Mouse (Mus musculus): ENCODE data around the gene Uri1. TPM values are rescaled to one million over a fixed set of nuclear protein-coding genes. Genes with fewer than 3 reads are reported as not detected.

The Uri1 gene
- total RNA-seq, 2 experiments from 2014 or later: 35.3 to 41.8 TPM

DNA sequence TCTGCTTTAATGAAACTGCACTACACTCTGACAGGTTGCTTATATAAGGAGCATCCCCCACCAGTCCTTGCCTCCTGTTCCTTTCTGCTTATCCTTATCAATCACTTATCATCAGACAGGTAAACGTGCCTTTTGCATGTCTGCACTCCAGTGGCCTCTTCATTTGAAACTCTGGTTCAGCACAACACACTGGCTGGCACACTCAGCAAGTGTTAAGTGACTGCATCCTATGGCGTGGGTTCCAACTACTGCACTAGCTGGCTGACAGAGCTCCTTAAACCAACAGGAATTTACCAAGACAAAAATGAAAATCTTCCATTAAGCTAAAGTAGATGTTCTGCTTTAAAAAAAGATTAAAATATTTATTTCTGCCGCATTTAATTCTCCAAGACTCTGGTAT lies 9.4 kb downstream of the Uri1 start:
- no peak for DNase-seq

DNA sequence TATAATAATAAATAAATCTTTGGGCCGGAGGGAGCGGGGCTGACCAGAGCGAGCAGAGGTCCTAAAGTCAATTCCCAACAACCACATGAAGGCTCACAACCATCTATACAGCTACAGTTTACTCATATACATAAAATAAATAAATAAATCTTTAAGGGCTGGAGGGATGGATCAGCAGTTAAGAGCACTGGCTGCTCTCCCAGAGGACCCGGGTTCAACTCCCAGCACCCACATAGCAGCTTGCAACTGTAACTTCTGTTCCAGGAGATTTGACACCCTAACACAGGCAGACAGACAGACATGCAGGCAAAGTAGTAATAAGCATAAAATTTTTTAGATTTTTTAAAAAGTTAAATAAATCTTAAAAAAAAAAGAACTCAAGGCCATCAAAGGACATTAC lies 10.5 kb downstream of the Uri1 start:
- no peak for DNase-seq

DNA sequence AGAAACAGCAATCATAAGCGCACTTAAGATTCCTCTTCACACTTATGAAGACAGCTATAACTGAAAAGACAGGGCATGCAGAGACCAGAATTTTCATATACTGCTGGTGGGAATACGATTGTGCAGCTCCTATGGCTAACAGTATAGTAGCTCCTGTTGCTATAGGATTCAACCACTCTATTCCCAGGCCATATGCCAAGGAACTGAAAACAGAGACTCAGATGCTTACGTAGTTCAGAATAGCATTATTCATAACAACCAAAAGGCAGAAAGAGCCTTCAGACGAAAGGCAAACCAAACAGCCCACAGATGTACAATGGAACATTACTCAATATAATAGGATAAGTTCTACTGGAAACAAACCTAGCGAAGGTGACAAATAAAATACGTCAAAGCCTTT lies 15.0 kb downstream of the Uri1 start:
- DNase-seq: no peak

DNA sequence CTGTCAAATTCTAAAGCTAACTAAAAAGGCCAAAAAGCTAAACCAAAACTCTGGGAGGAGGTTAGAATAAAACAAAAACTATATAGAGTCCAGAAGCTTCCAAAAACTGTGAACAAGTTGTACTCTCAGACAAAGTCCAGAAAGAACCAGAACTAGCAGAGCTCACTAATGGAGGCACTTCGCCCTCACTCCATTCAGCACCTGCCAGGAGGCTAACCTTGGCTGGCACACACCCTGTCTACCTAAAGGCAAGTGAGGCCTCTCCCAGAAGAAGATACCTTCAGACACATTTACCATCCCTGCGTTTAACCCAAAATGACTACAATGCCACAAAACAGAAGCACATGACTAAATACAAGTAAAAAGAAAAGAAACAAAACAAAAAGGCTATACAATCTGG lies 20.9 kb downstream of the Uri1 start:
- DNase-seq: no peak

DNA sequence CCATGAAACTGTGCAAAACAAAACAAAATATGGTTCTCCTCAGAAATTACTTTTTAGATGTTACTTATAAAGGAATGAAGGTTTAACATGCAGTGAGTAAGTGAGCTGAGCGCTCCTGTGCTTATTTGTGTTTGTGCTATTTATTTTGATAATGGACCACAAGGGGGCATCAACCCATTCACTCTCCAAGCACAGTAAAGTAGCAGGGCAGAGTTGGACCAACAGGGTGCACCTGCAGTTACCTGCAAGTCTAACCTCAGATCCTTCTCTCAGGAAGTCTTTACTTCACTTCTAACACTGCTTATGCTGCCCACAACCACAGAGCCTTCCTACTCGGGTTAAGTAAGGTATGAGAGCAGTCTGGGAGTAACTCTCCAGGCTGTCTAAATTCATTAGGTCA lies 23.7 kb downstream of the Uri1 start:
- DNase-seq: no peak

DNA sequence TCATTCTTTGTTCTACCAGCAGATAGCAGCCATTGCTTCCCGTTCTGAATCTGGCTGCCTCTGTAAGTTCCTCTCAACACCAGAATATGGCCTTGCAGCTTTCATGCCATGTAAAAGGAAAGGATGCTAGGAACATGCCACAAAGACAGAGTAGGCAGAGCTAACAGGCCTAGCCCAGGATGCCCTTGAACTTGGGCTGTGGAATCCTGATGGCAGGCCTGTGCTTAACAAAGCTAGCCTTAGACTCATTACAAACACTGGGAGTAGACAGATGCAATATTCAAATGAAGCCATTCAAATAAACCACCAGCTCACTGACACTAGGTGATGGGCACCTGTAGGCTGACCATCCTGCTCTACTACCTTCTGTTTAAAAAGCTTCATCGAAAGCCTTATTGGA lies 30.5 kb downstream of the Uri1 start:
- no peak for DNase-seq

DNA sequence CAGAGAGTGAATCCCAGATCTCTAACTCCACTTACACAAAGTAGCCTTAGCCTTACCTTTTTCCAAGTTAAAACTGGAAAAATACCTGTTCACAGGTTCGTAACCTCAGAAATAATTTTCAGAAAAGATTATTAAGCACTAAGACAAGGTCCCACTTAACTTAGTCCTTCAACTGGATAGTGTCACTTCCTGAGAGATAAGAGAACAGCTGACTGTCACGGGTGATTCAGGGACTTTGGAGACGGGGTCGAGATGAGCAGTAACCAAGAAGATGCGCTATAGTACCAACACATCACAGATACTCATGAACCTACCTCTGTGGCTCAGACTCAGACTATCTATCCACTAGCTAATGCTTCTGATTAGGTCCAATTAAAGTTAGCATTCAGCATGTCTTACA lies 38.5 kb downstream of the Uri1 start:
- DNase-seq: no peak

DNA sequence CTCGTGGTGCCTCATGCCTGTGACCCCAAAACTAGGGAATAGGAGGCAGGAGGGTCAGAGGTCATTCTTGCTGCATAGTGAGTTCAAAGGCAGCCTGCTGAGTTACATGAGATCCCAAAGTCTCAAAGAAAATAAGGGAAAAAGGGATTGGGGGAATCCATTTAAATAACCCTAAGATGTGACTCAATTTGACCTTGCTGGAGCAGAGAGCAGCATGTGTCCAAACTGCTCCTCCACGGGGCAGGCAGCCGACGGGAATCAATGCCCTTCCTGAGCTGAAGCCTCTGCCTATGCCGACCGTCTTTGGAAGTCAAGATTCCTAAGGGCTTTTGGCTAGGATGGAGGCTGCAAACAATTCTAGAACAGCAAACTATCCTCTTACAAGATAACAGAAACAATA lies 39.9 kb downstream of the Uri1 start:
- no peak for DNase-seq

DNA sequence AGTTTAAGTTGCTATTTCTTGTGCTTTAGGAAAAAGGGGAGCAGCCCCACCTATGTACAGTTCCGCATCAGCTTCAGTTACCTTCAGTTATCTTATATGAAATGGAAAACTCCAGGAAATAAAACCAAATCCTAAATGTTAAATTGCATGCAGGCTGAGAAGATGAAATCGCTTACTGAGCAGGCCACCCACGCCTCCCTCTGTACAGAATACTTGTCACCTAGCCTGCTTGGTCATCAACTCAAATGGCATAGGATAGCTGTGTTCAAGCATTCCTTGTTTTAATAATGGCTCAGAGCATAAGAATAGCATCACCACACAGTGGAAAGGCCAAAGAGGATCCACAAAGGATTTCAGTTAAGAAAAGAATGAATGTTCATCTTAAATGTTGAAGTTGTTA lies 43.6 kb downstream of the Uri1 start:
- no peak for DNase-seq

DNA sequence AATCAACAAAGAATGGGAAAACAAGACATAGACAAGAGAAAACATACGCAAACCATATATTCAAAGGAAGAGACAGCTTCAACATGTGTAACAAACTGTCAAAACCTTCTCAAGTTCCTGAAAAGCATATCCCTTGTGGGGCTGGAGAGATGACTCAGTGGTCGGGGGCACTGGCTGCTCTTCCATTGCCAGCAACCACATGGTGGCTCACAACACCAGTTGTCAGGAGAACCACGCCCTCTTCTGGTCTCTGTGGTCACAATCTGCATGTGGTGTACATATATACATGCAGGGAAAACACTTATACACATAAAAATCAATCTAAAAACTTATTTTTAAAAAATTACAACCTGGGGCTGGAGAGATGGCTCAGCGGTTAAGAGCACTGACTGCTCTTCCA lies 44.9 kb downstream of the Uri1 start:
- DNase-seq: no peak

DNA sequence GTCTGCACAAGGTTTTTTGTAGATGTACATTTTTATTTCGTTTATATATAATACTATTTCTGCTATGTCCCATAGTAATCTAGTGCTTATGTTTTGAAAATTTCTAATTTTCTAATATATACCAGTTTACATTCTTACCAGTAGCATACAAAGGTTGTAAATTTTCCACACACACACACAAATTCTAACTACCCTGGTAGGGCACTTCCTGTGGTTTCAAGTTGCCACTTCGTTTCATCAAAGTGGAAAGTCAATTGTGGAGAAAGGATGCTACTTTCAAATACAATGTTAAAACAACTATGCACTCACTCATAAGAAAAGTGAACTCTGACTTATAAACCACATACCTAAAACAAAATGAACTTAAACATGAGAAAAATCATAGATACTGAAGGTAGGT lies 45.7 kb downstream of the Uri1 start:
- no peak for DNase-seq

DNA sequence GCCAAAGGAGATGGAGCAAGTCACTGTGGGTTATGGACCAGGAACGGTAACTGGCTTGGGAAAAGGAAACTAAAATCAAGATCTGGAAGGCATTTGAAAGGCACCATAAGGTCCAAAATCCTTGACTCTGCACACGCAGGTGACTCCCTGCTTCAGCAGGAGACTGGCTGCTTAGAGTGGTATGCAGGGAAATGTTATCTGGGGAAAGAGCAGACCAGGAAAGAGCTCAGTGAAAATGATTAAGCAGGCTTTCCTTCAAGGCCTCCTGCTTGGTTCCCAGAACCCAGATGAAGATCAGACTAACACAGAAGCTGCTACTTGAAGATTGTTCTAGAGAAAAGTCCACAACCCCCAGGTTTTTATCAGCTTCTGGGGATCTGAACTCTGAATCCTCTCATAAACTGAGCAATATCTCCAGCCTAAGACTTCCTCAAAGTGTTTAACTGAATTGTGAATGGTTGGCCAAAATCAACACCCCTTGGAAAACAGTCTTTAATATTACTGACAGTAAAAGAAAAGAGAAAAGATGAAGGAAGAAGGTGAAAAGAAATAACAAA lies 50.3 kb downstream of the Uri1 start:
- no peak for DNase-seq

DNA sequence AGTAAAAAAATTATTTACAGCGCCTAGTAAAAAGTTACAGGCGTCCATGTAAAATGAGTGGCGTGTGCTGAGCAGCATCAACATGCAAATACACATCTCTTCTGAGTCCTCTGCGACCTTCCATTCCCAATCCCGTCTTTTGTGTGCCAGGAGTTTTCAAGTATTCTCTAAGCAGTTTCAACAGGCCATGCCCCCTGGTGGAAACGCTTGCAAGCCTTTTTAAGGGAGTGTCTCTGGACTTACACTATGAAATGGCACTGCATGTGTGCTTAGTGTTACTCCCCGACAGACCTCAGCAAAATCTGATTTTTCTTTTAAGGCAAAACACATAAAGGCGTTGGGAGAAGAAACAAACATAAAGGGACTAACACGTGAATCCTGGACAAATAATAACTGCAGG lies 50.8 kb downstream of the Uri1 start:
- DNase-seq: no peak

DNA sequence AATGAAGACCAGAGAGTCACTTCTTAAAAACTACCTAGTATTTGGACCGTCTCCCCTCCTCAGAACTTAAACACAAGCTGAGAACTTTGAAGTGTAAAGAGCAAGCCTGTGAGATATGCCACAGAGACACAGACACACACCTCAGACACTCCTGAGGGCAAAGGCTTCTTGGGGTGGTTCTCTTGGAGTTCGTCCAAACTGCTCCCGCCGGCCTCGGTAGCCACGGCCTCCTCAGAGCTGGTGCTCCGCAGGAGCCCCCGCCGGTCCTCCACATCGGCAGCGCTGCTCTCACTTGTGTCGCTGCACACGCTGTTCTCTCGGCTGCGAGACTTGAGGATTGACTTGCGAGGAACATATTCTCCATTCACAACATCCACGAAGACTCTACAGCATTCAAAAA lies 61.0 kb downstream of the Uri1 start:
- DNase-seq: no peak

DNA sequence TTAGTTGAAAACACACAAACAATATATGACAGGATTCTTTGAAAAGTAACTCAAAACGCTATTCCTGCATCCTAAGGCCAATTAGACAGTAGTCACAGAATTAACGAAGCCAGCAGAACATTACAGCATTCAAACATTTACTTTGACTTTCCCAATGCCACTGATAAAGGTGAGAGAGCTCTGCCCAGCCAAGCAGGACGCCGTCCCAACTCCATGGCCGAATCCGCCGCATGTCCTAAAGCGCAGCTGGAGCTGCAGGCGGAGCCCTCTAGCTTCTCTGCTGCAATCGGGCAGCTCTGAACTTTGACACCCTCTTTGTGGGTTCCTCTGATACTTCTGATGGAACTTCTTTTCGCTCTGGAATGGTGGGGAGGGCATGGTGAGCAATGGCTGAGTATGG lies 62.1 kb downstream of the Uri1 start:
- no peak for DNase-seq

DNA sequence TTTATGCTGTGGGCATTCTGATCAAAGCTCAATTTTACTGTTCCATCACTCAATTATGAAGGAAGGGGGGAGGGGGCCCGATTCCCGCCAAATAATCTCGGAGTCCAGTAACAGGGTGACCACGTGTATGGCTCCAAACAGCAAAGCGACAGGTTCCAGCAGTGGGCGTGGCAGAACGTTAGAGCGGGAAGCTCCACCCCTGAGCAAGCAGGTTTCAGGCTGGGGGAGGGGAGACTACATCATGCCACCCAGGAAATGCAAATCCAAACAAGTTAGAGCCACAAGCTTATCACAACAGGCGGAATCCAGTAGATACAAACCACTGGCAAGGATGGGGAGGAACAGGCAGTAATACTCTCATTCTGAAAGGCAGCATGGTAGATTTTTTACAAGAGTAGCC lies 71.5 kb downstream of the Uri1 start:
- no peak for DNase-seq

DNA sequence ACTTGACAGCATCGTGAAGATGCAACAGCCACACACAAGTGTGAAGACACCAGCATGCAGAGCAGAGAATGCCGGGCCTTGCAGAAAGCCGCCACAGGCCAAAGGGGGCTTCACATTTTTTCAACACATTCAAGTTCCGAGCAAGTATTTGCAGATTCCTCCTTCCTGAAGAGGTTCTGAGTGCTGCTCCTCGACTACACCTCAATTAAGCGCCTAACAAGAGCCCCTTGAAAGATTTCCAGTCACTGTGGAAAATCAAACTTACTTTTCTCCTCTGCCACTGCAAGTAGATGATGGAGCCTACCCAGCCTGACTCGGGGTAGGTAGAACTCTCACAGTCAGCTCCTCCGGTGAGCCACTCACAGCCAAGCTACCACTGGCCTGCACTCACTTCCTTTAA lies 86.9 kb downstream of the Uri1 start:
- DNase-seq: no peak

DNA sequence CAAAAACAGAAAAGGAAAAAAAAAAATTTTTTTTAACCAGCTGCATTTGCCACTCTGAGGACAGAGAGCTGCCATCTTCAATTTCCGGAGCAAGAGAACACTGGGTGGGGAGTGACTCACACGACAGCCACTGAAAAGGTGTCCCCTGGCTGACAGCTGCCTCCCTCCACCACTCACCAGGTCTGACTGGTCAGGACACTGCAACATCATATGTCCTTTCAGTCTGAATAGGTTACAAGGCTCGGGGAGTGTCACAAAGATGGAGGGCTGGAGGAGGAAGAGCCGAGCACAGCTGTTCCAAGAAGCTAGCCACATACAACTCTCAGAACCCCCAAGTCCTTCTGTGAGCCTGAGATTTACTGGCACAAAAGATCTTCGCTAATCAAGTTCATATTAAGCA lies 87.6 kb downstream of the Uri1 start:
- no peak for DNase-seq

DNA sequence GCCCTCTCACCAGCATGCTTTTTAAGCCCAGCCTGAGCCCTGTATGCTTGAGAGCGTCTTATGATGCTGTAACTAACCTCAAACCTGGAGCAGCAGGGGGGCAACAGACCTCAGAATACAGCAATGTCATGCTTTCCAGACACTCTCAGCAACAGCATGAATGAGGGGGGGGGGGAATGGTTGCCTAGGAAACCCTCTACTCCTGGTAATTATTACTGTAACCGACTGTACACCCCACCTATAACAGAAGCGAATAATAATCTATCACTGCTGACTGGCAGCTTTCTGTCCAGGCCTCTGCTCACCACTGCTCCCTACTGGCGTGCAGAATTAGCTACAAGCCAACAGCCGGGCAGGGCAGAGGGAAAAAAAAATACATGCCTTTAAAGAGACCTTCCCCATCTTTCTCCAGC lies 88.6 kb downstream of the Uri1 start:
- DNase-seq: peak; percentile 29

DNA sequence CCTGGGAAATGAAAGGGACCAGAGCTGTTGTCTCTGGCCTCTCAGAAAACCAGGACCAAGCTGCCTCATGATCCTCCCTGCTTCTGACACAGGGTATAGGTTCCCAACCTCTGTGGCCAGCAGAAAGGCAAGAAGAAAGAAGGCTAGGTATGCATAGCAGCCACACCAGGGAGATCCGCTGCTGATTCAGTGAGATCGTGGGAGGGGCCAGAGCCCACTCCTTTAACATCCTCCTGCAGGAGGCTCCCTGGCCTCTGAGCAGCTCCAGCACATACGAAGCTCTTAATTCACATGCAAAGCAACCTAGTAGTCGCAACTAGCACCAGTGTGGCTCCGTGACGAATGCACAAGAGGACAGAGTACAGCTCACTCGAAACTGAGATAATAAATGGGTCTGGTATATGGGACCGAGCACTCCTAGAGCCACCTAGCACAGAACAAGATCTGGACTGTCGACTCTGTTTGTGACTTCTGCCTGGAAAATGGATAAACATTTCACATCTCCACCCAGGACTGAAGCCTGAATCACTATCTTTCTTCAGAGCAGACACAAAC lies 89.5 kb downstream of the Uri1 start:
- no peak for DNase-seq

DNA sequence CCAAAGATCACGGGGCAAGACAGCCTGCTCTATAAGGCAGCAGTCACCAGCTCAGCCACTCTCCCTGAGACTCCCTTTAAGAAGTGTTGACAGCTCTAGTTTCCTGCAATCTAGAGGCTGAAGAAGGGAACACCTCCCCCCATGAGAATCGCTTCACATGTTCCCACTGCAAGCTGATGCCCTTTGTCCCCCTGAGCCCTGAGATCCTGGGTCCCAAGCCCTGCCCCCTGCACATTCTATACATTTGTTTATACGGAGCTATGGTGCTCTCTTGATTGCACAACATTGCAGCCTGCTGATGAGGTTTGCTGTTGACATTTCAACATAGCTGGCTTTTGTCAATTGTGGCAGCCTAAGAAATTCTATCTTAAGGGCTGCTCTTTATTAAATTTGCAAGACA lies 91.7 kb downstream of the Uri1 start:
- DNase-seq: no peak

DNA sequence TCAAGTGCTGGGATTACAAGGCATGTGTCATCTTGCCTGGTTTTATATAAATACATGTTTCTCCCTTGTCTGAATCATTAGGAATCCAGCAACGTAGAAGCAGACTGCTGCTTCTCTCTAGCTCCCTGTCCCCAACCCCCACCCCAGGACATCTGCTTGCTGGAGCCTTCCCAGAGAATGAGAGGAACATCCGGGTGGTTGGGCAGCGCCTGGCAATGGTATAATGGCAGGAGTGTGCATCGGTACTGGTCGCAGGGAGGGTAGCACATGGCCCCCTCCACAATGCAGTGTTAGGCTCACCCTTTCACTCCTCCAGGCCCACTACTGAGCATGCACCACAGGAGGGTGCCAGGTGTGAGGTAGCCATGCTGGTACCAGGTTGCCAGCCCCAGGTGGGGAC lies 93.6 kb downstream of the Uri1 start:
- DNase-seq: no peak

DNA sequence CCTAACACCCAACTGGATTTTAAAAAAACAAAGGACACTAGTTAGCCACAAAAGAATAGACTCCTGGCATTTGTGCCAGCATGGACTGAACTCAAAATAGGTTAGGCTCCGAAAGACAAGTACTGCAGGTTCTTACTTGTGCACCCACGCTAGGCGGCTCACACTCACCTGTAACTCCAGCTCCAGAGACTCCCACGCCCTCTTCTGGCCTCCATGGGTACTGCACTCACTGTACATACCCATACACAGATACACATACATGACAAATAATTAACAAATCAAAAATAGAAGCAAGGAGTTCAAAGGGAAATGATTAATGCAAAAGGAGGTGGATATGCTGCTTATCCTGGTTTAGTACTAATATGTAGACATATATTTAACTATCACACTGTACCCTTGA lies 100.4 kb downstream of the Uri1 start:
- no peak for DNase-seq

DNA sequence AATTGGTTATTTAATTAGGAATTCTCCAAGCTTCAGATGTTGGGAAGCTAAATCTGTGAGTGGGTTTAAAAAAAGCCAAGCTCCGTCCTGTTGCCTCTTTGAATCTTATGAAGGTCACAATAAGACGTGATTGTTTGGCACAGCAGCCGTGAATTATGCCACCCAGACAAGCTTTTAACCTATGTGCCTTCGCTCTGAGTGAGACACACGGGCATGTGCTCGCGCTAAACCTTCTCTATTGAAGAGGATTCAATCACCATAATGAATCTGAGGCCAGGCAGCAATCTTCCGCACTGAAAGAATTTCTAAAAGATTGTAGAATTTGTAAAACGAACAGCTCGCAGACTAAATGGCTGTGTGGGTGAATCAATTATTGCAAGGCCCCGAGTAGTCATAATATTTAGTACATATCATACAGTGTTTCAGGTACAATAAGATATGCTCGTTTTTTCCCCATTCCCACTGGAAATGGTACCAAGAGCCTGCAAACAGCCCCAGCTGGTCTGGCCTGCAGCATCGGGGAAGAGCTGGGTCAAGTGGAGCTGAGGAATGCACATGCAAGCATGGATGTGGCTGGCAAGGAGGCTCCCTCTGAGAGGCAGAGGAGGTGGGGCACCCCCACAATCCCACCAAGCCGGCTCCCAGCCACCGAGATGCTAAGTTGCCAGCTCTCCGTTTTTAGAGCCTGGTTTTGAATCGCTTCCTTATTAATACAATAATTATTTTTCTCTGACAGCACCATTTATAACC lies 101.5 kb downstream of the Uri1 start:
- DNase-seq: no peak
